Mouse (Mus musculus): Measurements from ENCODE around the gene Atp10b.
"Not testable (repeated sequence)": the region's sequence is repeated elsewhere in the genome, so short reads cannot be mapped to it uniquely, and the experiment has no call there.

The Atp10b gene

DNA sequence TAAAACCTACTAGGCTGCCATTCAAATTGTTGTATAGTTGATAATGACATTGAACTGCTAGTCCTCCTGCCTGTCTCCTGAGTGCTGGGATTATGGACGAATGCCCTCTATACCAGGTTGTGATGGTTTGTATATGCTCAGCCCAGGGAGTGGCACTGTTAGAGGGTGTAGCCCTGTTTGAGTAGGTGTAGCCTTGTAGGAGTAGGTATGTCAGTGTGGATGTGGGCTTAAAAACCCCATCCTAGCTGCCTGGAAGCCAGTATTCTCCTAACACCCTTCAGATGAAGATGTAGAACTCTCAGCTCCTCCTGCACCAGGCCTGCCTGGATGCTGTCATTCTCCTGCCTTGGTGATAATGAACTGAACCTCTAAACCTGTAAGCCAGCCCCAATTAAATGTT lies at the start of gene Atp10b:
Gene Atp10b, plus strand, starts transcription at position 301 of the 400 bp plus-strand sequence.
- no peak for DNase-seq

GRCm38 (mm10) chr11:43101357-43101756 lies 48.3 kb upstream of the Atp10b start:
- no peak for DNase-seq

GRCm38 (mm10) chr11:43125908-43126477 lies 23.7 kb upstream of the Atp10b start:
- DNase-seq: no peak

GRCm38 (mm10) chr11:43126573-43126972 lies 23.1 kb upstream of the Atp10b start:
- DNase-seq: not testable (repeated sequence)

GRCm38 (mm10) chr11:43141296-43141695 lies 8.4 kb upstream of the Atp10b start:
- DNase-seq: no peak

DNA sequence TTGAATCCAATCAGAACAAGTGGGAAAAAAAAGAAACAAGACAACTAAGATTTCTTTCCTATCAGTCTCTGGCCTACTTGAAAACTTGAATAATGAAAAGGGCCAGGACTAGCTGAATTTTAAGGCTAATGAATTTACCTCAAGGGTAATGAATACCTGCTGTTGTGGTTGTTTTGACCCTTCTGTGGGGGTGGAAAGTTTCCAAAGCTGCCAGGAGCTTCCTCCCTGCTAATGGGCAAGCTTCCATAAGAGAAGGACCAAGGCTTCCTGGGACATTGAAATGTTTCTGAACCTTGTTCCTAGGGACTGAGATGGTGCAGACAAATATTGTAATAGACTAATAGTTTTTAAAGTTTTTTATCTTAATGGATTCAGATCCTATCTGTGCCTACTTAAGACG lies 6.9 kb upstream of the Atp10b start:
- peak in 1 of 2 experiments; percentile 37 for DNase-seq

DNA sequence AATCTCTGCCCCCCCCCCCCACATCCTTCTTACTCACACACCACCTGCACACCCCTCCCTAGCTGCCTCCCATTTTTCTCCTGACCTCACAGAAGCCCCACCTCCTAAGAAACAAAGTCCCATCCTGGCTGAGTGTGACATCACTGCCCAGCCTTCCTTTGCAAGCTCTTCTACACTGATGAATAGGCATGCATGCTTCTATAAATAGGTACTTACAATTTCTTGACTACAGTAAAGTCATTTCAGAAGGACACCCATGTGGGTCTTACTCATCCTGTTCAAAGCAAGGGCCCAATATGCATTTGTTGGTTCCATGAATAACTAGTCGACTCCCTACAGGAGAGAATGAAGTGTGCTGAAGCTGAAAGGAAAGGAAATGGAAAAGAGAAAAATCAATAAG lies 5.5 kb upstream of the Atp10b start:
- no peak for DNase-seq

GRCm38 (mm10) chr11:43144882-43145281 lies 4.8 kb upstream of the Atp10b start:
- DNase-seq: not testable (repeated sequence)

GRCm38 (mm10) chr11:43147380-43147779 lies 2.3 kb upstream of the Atp10b start:
- no peak for DNase-seq

- no peak for DNase-seq
Observed at GRCm38 (mm10) chr11:43148341-43148740, 1.3 kb upstream of the Atp10b start.

DNA sequence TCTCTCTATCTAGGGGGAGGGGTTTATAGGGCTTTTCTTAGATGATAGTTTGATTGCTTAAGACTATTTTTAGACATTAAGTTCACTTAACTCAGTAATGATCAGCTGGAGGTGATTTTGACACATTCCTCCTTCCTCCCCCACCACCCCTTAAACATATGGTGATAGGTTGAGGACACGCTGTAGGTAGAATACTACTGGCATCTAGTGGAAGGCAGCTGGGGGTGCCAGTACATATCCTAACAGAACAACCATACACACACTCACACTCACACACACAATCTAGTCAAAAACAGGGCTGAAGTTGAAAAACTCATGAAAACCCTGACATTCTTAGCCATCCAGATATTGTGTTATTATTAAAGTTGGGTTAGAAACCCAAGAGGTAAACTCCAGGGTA lies 5.3 kb downstream of the Atp10b start:
- DNase-seq: peak in 1 of 2 experiments; percentile 17

DNA sequence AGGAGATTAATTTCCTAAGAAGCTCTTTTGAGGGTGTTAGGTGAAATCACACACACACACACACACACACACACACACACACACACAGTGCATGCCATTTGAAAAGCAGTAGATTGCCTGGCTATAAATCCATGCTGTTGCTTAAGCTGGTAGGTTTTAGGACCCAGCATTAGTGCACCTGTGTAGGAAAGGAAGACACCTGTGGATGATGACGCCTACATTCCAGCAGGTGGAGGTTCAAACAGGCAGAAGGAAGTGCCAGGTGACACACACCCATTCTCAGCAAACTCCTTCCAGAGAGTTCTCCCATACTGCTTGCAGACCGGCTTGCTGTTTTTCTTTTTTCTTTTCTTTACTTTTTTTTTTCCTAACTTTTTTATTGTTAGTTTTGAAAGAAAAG lies 5.7 kb downstream of the Atp10b start:
- DNase-seq: no peak

- no peak for DNase-seq
Observed at GRCm38 (mm10) chr11:43158814-43159213, 9.1 kb downstream of the Atp10b start.

DNA sequence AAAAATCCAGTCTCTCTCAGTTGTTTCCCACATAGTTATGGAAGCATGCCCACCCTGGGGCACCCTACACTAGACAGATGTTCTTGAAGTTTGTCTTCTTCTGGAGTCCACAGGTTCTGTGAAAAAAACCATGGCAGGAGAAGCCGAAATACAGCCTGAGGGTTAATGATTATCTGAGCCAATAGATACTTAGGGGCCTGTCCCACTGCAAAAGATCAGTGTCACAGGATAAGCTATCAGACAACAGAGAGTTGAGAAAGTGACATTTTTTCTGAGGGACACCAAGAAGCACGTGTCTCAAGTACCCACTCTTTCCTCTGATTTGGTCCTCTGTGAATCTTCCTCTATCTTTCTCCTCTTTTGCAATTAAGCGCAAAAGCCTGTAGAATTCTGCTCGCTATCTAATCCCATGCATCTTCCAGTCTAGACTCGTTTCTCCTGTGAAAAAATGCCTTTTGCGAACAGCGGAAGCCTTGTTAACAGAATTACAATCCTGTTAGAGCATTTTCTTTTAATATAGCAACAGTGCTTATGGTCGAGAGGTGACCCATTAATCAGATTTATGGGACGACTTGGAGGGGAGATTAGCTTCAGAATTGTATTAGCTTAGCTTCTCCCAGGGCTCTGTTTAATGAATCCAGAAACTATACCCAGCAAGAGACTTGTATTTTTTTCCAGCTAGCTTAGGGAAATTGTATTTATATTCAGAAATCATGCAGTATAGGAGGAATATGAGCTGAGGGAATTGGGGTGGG lies 10.7 kb downstream of the Atp10b start:
- no peak for DNase-seq

DNA sequence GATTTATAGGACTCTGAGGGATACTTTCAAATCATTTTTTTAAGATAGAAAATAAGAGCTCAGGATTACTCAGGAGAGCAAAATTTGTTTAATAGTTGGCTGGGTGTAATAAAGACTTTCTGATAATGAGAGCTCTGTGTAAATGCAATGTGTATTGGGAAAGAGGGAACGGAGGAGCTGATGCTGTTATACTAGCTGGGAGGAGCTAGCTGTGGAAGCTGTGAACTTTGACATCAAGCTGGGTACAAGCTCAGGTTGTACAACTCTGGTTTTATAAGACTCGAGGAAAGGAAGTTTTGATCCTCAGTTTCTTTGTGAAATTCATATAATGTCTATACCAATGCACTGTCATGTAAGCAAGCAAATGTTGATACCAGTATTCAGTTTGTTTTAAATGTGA lies 20.9 kb downstream of the Atp10b start:
- no peak for DNase-seq

DNA sequence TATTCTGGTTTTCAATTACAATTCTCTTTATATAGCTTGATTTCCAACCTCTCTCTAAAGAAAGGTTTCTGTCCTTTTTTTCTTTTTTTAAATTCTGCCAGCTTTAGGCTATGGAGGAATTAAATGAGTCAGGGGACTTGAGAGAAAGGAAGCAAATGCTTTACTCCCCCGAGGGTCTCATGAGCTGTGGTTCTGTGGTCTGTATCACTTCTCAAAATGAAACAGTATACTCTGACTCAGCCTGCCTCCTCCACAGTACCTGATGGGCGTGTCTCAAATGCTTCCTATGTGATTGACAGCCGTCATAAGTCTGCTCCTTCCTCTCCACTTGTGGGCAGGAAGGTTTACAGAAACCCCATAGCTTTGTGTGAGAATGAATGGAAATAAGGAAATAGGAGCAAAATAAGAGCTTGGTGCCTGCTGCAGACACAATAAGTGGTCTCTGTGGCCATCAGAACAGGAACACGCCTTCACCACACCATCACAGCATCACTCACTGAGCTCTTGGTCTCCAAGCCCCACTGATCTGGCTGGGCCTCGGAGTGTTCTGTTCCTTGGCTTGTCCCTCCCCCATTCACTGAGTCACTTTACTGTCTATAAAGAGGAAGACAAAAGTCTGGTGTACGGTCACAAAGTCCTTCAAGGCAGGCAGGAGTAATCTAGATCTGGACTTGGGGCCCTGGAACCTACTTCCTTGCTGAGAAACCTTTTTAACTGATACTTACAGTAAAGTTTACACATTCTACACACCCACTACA lies 24.9 kb downstream of the Atp10b start:
- DNase-seq: no peak

DNA sequence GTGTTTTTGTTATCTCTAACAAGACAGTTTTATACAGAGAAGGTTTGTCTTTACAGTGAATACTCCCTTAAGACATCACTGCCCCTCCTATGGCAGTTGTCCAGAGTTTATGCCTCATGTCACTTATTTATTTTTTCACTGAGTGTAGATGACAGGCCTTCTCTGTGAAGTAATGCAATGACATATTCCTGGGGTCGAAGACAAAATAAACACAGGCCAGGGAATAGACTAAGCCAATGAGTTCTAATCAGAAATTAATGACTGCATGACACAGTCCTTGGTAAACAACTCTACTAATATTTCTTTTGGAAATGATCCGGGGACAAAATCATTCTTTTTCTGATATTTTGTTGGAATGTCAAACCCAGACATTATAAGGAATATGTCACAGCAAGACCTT lies 32.7 kb downstream of the Atp10b start:
- DNase-seq: no peak

DNA sequence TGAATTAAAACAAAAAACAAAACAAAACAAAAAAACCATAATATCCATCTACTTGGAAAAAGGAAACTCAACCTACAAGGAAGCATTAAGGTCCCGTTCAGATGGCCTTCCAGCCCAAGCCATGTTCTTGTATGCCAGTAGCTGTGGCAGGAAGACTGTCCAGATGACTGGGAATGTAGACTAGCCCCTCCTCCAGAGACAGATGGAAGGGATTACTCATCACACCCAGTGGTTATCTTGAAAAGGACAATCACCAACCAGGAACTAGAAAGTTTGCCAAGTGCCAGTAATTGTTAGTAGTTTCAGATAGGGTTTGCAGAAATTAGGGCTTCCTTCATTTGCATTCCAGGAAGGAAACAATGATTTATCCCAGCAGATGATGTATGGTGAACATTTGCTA lies 33.1 kb downstream of the Atp10b start:
- peak in 1 of 2 experiments; percentile 22 for DNase-seq

DNA sequence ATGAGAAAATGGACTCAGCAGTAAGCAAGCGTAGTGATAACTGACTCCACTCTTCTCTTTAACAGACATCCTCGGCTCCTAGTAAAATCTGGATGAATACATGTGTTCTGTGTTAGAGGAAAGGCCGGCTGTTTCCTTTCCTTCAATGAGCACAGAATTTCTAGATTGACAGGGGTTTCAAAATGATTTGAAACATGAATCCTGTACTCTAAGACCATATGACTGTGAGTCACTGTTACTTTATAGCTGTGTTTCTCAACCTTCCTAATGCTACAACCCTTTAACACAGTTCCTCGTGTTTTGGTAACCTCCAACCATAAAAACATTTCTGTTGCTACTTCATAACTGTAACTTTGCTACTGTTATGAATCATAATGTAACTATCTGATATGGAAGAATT lies 33.8 kb downstream of the Atp10b start:
- DNase-seq: no peak

- no peak for DNase-seq
Observed at GRCm38 (mm10) chr11:43186291-43186690, 36.6 kb downstream of the Atp10b start.

DNA sequence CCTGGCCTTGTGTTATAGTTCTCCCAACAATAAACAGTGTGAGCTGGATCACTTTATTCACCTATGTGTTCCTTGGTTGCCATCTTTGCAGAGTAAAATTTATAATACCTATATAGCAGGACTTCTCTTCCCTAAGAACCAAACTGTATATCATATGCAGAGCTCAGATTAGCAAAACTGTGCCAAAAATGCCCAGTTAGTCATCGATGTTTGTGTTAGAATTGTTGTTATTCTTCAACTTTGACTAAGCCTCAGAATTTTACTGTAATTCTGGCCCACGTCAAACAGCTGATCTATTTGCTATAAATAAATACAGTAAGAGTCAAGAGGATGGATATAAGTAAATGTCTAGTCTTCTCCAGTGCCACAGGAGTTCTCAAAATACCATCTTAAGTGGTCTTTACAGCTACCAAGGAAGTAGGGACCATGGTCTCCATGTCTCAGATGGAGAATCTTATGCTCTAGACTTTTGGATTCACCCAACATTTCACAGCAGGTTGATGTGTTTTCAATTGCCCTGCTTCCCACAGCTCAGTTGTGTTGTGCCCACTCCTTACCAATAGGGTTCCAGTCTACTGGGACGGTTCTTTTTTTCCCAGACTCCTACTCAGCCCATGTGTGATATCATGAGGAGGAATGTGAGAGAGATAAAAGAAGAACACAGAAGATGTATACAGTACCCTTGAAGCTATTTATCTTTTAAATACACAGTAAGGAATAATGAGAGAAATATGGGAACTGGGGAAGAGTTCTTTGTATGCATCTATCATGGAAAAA lies 40.3 kb downstream of the Atp10b start:
- no peak for DNase-seq

GRCm38 (mm10) chr11:43198811-43199210 lies 49.1 kb downstream of the Atp10b start:
- no peak for DNase-seq

DNA sequence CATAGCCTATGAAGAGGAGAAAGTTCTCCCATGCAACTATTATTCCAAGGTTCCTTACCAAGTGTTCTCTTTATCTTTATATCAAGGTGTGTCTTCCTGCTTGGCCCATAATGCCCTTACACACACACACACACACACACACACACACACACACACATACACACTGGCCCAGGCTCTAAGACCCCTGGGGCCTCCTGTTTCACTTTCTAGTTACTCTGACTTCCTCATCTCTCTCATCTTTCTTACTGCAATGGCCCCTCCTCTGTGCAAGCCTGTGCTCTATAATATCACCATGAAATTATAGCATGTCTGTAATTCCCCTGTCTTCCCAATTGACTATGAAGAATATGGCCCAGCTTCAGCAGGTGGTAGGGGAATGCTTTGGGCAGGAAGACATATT lies 49.7 kb downstream of the Atp10b start:
- DNase-seq: no peak

Data from cerebellum, postnatal 25 days (tissue).